Mouse (Mus musculus) kidney, embryonic 16.5 days (tissue): ENCODE results near the gene Slc25a14. TPM values are rescaled to one million over a fixed set of nuclear protein-coding genes. Genes with fewer than 3 reads are reported as not detected.

Source experiments
- microRNA-seq: library from miRNA; unstranded; fragments of <30 nt; microRNA quantifications from one replicate; pipeline ENCODE4, GENCODE M21; 2016
- polyA plus RNA-seq: library from polyadenylated mRNA; unstranded; fragments of >200 nt; fragmentation: Nextera tagmentation; extraction: Ambion mirVana; gene quantifications from 2 replicates; pipeline ENCODE4 v1.2.1, GENCODE M21; 2015

The Slc25a14 gene
- polyA plus RNA-seq, 1 experiment from 2014 or later = 15.7 TPM

Small RNA genes lying within 50 kb of the gene (microRNA-seq; reads per million reads assigned to microRNA genes)
- not detected for gene Gm27828

Other genes with a start within 250 kb of the Slc25a14 start
- 5.1 and 5.8 TPM in 2 replicates for gene Elf4, start 160.3 kb upstream of the Slc25a14 start, polyA plus RNA-seq
- gene Aifm1, start 109.8 kb upstream of the Slc25a14 start, polyA plus RNA-seq = 105 and 106 TPM in 2 replicates
- 2.3 TPM in 2 replicates for gene Rab33a, start 104.1 kb upstream of the Slc25a14 start, polyA plus RNA-seq
- gene Zfp280c, start 28.9 kb upstream of the Slc25a14 start, polyA plus RNA-seq = 11.1 and 13.7 TPM in 2 replicates
- gene Gpr119, start 51.1 kb downstream of the Slc25a14 start, polyA plus RNA-seq = not detected in 2 replicates
- 20.7 and 22.0 TPM in 2 replicates for gene Rbmx2, start 71.6 kb downstream of the Slc25a14 start, polyA plus RNA-seq